Mouse (Mus musculus): Measurements from ENCODE around the gene Olfr305.
"Not testable (repeated sequence)": the region's sequence is repeated elsewhere in the genome, so short reads cannot be mapped to it uniquely, and the experiment has no call there.

Gene Olfr305

DNA sequence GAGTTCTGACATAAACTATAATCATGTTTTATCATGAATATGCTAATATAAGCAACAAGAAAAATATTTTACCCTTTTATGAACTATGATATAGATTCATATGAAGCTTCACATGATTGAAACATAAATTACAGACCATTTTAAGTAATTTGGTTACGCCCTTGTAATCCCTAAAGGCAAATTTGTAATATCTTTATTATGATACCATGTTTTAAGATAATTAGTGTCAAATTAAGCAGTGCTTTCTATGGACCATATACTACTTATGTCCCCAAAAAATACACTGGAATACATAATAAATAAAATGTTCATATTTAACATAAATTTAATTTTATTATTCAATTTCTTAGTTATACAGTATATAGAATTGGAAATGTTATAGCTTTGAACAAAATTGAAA is at the start of gene Olfr305:
TSS of gene Olfr305 (minus strand) at position 101 of the 400 bp plus-strand sequence.
- DNase-seq (ENCODE audit: low spot score in 2 of 2): no peak

DNA sequence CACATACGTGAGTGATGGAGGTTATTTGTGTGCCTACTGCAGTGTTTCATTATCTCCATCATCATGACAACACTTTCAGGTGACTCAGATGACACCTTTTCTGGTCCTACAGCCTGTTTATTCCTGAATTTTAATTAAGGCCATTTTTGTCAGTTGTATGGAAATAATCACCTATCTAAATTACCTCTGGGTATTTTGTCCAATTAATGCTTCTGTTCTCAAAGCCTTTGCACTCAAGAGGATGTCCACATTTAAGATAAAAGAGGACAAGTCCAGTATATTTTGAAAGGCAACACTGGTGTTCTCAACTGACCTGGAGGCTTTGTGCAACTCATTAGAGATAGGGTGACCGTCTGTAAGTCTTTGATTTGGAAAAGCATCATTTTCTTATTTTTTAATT is 36.8 kb upstream of the Olfr305 start, which contains the start of gene Olfr301:
TSS of gene Olfr301 (plus strand) at position 301 of the 400 bp plus-strand sequence.
- no peak for DNase-seq (ENCODE audit: low spot score in 2 of 2)

DNA sequence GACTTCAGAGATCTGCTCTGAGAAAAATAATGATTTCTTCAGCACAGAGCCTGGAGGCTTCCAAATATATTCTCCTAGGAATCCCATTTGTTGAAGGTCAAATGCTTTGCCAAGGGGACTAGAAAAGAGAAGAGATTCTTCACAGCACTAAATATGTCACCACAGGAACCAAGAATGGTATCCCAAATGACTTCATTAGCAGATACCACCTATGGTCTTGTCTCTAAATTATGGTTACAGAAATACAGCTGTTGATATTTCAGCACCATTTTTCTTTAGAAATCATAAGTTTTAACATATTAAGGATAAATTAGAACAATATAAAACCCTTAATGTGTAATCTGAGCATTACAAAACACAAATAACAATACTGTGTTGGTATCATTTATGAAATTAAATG is 31.0 kb upstream of the Olfr305 start, which contains the start of gene Olfr303:
TSS of gene Olfr303 (minus strand) at position 101 of the 400 bp plus-strand sequence.
- no peak for DNase-seq (ENCODE audit: low spot score in 2 of 2)

DNA sequence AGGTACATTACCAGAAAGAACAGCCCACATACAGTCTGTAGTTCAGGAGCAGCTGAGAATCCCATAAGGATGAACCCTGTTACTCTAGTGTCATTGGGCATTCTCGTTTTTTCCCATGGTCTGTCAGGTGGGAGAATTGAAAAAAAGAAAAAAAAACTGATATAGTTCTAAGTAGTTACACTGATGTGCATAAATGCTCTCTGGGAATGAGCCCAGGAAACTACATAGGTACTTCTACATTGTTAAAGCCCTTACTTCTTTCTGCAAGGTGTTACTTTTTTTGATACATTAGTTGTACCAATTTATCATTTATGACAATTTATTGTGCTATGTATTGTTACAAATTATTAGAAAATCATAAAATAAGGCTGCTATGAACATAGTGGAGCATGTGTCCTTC is 19.8 kb upstream of the Olfr305 start, which contains the start of gene Olfr304:
TSS of gene Olfr304 (minus strand) at position 101 of the 400 bp plus-strand sequence.
- DNase-seq (ENCODE audit: low spot score in 2 of 2): no peak

DNA sequence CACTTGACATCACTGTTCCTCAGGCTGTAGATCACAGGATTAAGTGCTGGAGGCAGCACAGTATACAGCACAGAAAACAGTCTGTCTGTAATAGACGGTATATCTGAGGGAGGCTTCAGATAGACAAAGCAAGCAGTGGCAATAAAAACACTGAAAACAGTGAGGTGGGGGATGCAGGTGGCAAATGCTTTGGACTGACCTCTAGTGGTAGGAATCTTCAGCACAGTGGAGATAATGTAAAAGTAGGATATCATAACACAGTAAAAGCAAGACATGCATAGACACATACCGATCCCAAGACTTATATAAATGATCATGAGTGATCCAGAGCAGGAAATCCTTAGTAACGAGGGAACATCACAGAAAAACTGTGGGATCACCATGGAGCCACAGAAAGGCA is 19.0 kb upstream of the Olfr305 start:
- no peak for DNase-seq (ENCODE audit: low spot score in 2 of 2)

DNA sequence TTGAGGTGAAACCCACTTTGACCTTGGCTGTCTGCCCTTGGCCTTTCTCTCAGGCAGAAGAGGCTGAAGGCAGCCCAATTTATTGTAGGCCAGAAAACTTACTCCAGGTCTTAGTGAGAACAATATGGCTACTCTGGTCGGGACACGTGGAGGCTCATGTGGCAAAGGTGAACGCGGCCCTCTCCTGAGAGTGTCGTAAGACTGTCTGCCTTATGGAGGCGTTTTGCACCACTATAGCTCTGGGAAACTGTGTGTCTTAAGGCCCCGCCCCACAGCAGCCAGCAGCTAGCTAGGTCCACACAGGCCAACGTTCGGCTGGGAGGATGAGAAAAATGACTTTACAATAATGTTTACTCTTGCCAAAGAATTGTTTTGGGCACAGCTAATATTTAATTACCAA is 20.4 kb downstream of the Olfr305 start:
- not testable (repeated sequence) for DNase-seq (ENCODE audit: low spot score in 2 of 2)

- no peak for DNase-seq (ENCODE audit: low spot score in 2 of 2)
These were observed 22.5 kb downstream of the Olfr305 start for GRCm38 (mm10) chr7:86344253-86344652.

- DNase-seq (ENCODE audit: low spot score in 2 of 2): no peak
These were observed 23.7 kb downstream of the Olfr305 start for GRCm38 (mm10) chr7:86342881-86343565.

- DNase-seq (ENCODE audit: low spot score in 2 of 2): no peak
These were observed 29.2 kb downstream of the Olfr305 start, which contains the start of gene Olfr307 for GRCm38 (mm10) chr7:86337486-86337885. TSS of gene Olfr307 (minus strand) at chr7:86337586.

GRCm38 (mm10) chr7:86325530-86325929 is 41.2 kb downstream of the Olfr305 start, which contains the start of gene Olfr308:
TSS of gene Olfr308 (minus strand) at chr7:86325630.
- no peak for DNase-seq (ENCODE audit: low spot score in 2 of 2)

DNA sequence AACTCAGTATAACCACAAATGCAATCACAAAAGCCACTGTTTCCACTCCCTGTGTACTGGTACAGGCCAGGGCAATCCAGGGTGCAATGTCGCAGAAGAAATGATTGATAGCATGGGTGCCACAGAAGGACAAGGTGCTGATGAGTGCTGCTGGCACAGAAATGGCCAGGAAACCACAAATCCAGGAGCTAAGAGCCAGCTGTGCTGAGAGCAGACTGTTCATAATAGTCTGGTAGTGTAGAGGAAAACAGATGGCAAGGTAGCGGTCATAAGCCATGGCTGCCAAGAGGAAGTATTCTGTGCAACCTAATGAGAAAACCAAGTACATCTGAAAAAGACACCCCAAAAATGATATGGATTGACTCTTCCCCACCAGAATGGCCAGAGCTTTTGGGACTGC is 45.4 kb downstream of the Olfr305 start:
- no peak for DNase-seq (ENCODE audit: low spot score in 2 of 2)

DNA sequence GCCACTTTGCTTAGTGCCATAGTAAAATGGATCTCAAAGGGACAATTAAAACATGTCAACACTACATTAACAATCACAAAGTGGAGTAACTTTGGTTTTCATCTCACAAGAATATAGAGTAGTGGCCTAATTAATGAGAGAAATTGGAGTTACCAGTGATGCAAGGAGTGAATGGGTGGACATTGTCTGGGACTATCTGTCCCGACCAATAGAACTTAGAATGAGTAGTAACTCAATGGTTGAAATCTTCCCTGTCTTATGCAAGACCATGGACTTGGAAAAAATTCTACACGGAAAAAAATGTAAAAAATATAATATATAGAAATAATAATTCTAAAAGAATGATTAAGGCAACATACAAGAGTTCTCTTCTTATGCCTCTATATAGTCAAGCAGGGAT is 53.1 kb downstream of the Olfr305 start, which contains the start of gene Olfr309:
TSS of gene Olfr309 (minus strand) at position 101 of the 400 bp plus-strand sequence.
- no peak for DNase-seq (ENCODE audit: low spot score in 2 of 2)

All from frontal cortex, postnatal 10 days (tissue).